In genomic region chr2:119207961-119208343, GRCm38 (mm10) we compare ENCODE assay signal across 8 mouse cellular contexts. TPM values are rescaled to one million over a fixed set of nuclear protein-coding genes. Genes with fewer than 3 reads are reported as not detected.
A peak's percentile ranks its signal among the peaks of the same experiment; 100 is the strongest.
DNase-seq lines count a peak whose midpoint lies in the region; ATAC-seq and TF ChIP-seq lines count a peak whose summit lies in the region.

No protein-coding gene starts in this region.

- H3K9ac ChIP-seq in heart, embryonic 16.5 days (ENCODE audit: low read length) = peak overlapping the region; percentile 73
- peak overlapping the region; percentile 36 for H3K9ac ChIP-seq in intestine, embryonic 14.5 days (ENCODE audit: low read length)
- peak overlapping the region; percentile 64 for H3K9ac ChIP-seq in midbrain, embryonic 14.5 days (replicated peaks; ENCODE audit: low read length)

- no peaks in the 10 kb centered on the region for H3K27me3 ChIP-seq in heart, embryonic 16.5 days (ENCODE audit: control insufficient read depth, insufficient read depth, low read length)
- H3K27me3 ChIP-seq in intestine, embryonic 14.5 days (replicated peaks; ENCODE audit: control insufficient read depth, insufficient read depth, low read length) = no peaks in the 10 kb centered on the region
- no peaks in the 10 kb centered on the region for H3K27me3 ChIP-seq in midbrain, embryonic 14.5 days (ENCODE audit: control insufficient read depth, insufficient read depth, low read length)

- 16% methylated on average over 6 of the region's 6 CpGs for WGBS in heart, embryonic 16.5 days
- WGBS in intestine, embryonic 14.5 days = 17% methylated on average over 6 of the region's 6 CpGs
- 25% methylated on average over 6 of the region's 6 CpGs for WGBS in midbrain, embryonic 14.5 days

- TF ChIP-seq POLR2A in cortical plate, adult 2 months (IDR thresholded peaks at IDR 0.05; ENCODE audit: extremely low read depth, insufficient read depth, low read length) = no peak

- no peak for ATAC-seq in heart, embryonic 16.5 days (replicated peaks; ENCODE audit: extremely low read depth, insufficient read depth, low FRiP score)
- ATAC-seq in intestine, embryonic 14.5 days (replicated peaks; ENCODE audit: low FRiP score, low TSS enrichment, low read depth) = no peak
- no peak; the same call in 1 of the 2 replicates for ATAC-seq in midbrain, embryonic 14.5 days (ENCODE audit: low FRiP score, low TSS enrichment)

- no peak for TF ChIP-seq CTCF in cortical plate, adult 2 months (IDR thresholded peaks at IDR 0.05; ENCODE audit: extremely low read depth, insufficient read depth, low read length)

- peak overlapping the region; percentile 92 for H3K27ac ChIP-seq in heart, embryonic 16.5 days (ENCODE audit: low read length)
- H3K27ac ChIP-seq in cortical plate, adult 2 months (ENCODE audit: insufficient read depth, low read length) = peak overlapping the region; percentile 68; the same call in 1 of the 2 replicates
- H3K27ac ChIP-seq in intestine, embryonic 14.5 days (ENCODE audit: low read depth) = peak overlapping the region; percentile 82
- peak overlapping the region; percentile 77 for H3K27ac ChIP-seq in midbrain, embryonic 14.5 days (replicated peaks; ENCODE audit: low read depth, low read length)

- intact Hi-C loops in heart, postnatal 36 days (cut with DNase I) = no loop called here

- no peaks in the 10 kb centered on the region for H3K9me3 ChIP-seq in heart, embryonic 16.5 days (replicated peaks; ENCODE audit: control insufficient read depth, low read length)
- H3K9me3 ChIP-seq in intestine, embryonic 14.5 days (ENCODE audit: control insufficient read depth, low read length) = no peaks in the 10 kb centered on the region
- no peaks in the 10 kb centered on the region for H3K9me3 ChIP-seq in midbrain, embryonic 14.5 days (ENCODE audit: control insufficient read depth, low read length)

- H3K4me1 ChIP-seq in heart, embryonic 16.5 days (ENCODE audit: control insufficient read depth, insufficient read depth, low read length) = peaks cover 7% of the 10 kb centered on the region
- no peaks in the 10 kb centered on the region for H3K4me1 ChIP-seq in cortical plate, adult 2 months (ENCODE audit: control insufficient read depth, insufficient read depth, low read length)
- H3K4me1 ChIP-seq in intestine, embryonic 14.5 days (replicated peaks; ENCODE audit: control insufficient read depth, insufficient read depth, low read length) = peaks cover 15% of the 10 kb centered on the region
- peaks cover 8% of the 10 kb centered on the region; the same call in 1 of the 2 replicates for H3K4me1 ChIP-seq in midbrain, embryonic 14.5 days (ENCODE audit: control insufficient read depth, insufficient read depth, low read length)

- peak overlapping the region; percentile 87 for H3K4me3 ChIP-seq in heart, embryonic 16.5 days (ENCODE audit: low read length)
- H3K4me3 ChIP-seq in cortical plate, adult 2 months (ENCODE audit: insufficient read depth, low read length) = peak overlapping the region; percentile 70
- H3K4me3 ChIP-seq in intestine, embryonic 14.5 days (ENCODE audit: low read depth, low read length) = peak overlapping the region; percentile 59
- peak overlapping the region; percentile 58 for H3K4me3 ChIP-seq in midbrain, embryonic 14.5 days (replicated peaks; ENCODE audit: low read depth, low read length)

- no peak for DNase-seq in heart, postnatal 36 days
- peak; percentile 54 for DNase-seq in intestine, embryonic 14.5 days (ENCODE audit: low spot score)
- DNase-seq in midbrain, embryonic 14.5 days = no peak
- no peak for DNase-seq in spleen, postnatal 4 days (ENCODE audit: low spot score in 2 of 2)
- no peak for DNase-seq in right cerebral cortex, postnatal 25 days
- DNase-seq in layer of hippocampus, postnatal 14 days (ENCODE audit: low spot score in 2 of 2) = no peak

- H3K36me3 ChIP-seq in heart, embryonic 16.5 days (ENCODE audit: control insufficient read depth, insufficient read depth) = peaks cover 19% of the 10 kb centered on the region
- H3K36me3 ChIP-seq in intestine, embryonic 14.5 days (ENCODE audit: control insufficient read depth, insufficient read depth, low read length) = peaks cover 27% of the 10 kb centered on the region
- H3K36me3 ChIP-seq in midbrain, embryonic 14.5 days (ENCODE audit: control insufficient read depth, insufficient read depth, low read length) = peaks cover 24% of the 10 kb centered on the region

- peak overlapping the region; percentile 64 for H3K4me2 ChIP-seq in heart, embryonic 16.5 days (ENCODE audit: low read depth, low read length)
- peak overlapping the region; percentile 64 for H3K4me2 ChIP-seq in intestine, embryonic 14.5 days (ENCODE audit: low read length)
- peak overlapping the region; percentile 52 for H3K4me2 ChIP-seq in midbrain, embryonic 14.5 days (ENCODE audit: low read length)

RNA-seq across cellular contexts. Expression of gene Zfyve19, which starts 0.5 kb away (rescaled TPM):
- 36.8 and 37.9 TPM in 2 replicates for polyA plus RNA-seq in heart, embryonic 16.5 days (2015; fragmentation: Nextera tagmentation; extraction: Ambion mirVana)
- 10 to 100 TPM; 11.0 to 13.2 TPM for total RNA-seq in heart, postnatal 36 days (2021)
- polyA plus RNA-seq in cortical plate, adult 2 months (2012; rRNA removed) = 52.9 and 68.2 TPM in 2 replicates
- 44.2 and 63.2 TPM in 2 replicates for polyA plus RNA-seq in intestine, embryonic 14.5 days (2014; fragmentation: Nextera tagmentation; extraction: Ambion mirVana)
- 57.3 and 58.7 TPM in 2 replicates for polyA plus RNA-seq in midbrain, embryonic 14.5 days (2014; fragmentation: Nextera tagmentation; extraction: Ambion mirVana)
- 10 to 100 TPM; 33.7 to 38.0 TPM for total RNA-seq in layer of hippocampus, postnatal 14 days (2021)

RNA-seq across cellular contexts. Expression of gene Dnajc17, which starts 0.6 kb away (rescaled TPM):
- polyA plus RNA-seq in heart, embryonic 16.5 days (2015; fragmentation: Nextera tagmentation; extraction: Ambion mirVana) = 10.5 and 11.2 TPM in 2 replicates
- 1 to 10 TPM; 7.6 to 9.9 TPM for total RNA-seq in heart, postnatal 36 days (2021)
- 25.8 and 25.9 TPM in 2 replicates for polyA plus RNA-seq in cortical plate, adult 2 months (2012; rRNA removed)
- 17.8 and 20.5 TPM in 2 replicates for polyA plus RNA-seq in intestine, embryonic 14.5 days (2014; fragmentation: Nextera tagmentation; extraction: Ambion mirVana)
- 21.8 and 27.8 TPM in 2 replicates for polyA plus RNA-seq in midbrain, embryonic 14.5 days (2014; fragmentation: Nextera tagmentation; extraction: Ambion mirVana)
- total RNA-seq in layer of hippocampus, postnatal 14 days (2021) = 10 to 100 TPM; 16.9 to 18.8 TPM

RNA-seq across cellular contexts. Expression of gene Ppp1r14d, which starts 21.8 kb away (rescaled TPM):
- polyA plus RNA-seq in heart, embryonic 16.5 days (2015; fragmentation: Nextera tagmentation; extraction: Ambion mirVana) = 0.18 and 0.26 TPM in 2 replicates
- total RNA-seq in heart, postnatal 36 days (2021) = not detected
- polyA plus RNA-seq in cortical plate, adult 2 months (2012; rRNA removed) = not detected in 2 replicates
- polyA plus RNA-seq in intestine, embryonic 14.5 days (2014; fragmentation: Nextera tagmentation; extraction: Ambion mirVana) = 3.0 and 3.9 TPM in 2 replicates
- not detected in 2 replicates for polyA plus RNA-seq in midbrain, embryonic 14.5 days (2014; fragmentation: Nextera tagmentation; extraction: Ambion mirVana)
- not detected for total RNA-seq in layer of hippocampus, postnatal 14 days (2021)

RNA-seq across cellular contexts. Expression of gene Spint1, which starts 29.2 kb away (rescaled TPM):
- polyA plus RNA-seq in heart, embryonic 16.5 days (2015; fragmentation: Nextera tagmentation; extraction: Ambion mirVana) = 3.7 and 5.1 TPM in 2 replicates
- total RNA-seq in heart, postnatal 36 days (2021) = not detected
- polyA plus RNA-seq in cortical plate, adult 2 months (2012; rRNA removed) = 1.8 and 2.6 TPM in 2 replicates
- polyA plus RNA-seq in intestine, embryonic 14.5 days (2014; fragmentation: Nextera tagmentation; extraction: Ambion mirVana) = 71.3 and 81.9 TPM in 2 replicates
- polyA plus RNA-seq in midbrain, embryonic 14.5 days (2014; fragmentation: Nextera tagmentation; extraction: Ambion mirVana) = 0.26 and 0.74 TPM in 2 replicates
- under 1 TPM; 0.64 to 0.88 TPM for total RNA-seq in layer of hippocampus, postnatal 14 days (2021)

RNA-seq across cellular contexts. Expression of gene Gm14137, which starts 33.6 kb away (rescaled TPM):
- 0.35 and 0.46 TPM in 2 replicates for polyA plus RNA-seq in heart, embryonic 16.5 days (2015; fragmentation: Nextera tagmentation; extraction: Ambion mirVana)
- not detected for total RNA-seq in heart, postnatal 36 days (2021)
- polyA plus RNA-seq in cortical plate, adult 2 months (2012; rRNA removed) = not detected in 2 replicates
- polyA plus RNA-seq in intestine, embryonic 14.5 days (2014; fragmentation: Nextera tagmentation; extraction: Ambion mirVana) = 0.13 and 0.30 TPM in 2 replicates
- polyA plus RNA-seq in midbrain, embryonic 14.5 days (2014; fragmentation: Nextera tagmentation; extraction: Ambion mirVana) = 0.43 and 0.90 TPM in 2 replicates
- total RNA-seq in layer of hippocampus, postnatal 14 days (2021) = not detected
